Mouse (Mus musculus) frontal cortex, adult (tissue): ENCODE data around the gene AC109138.7.

ENCODE experiments used
- ATAC-seq: cut with Nextera tagmentation; 2 replicates; pipeline ENCODE4 v1.9.2; 2017; ENCODE audit warnings: mild to moderate bottlenecking, moderate library complexity, mixed read lengths; ENCODE audit not compliant: low TSS enrichment

Gene AC109138.7

GRCm38 (mm10) chr19:4217140-4217539 is 3.0 kb downstream of the AC109138.7 start:
- no peak for ATAC-seq

DNA sequence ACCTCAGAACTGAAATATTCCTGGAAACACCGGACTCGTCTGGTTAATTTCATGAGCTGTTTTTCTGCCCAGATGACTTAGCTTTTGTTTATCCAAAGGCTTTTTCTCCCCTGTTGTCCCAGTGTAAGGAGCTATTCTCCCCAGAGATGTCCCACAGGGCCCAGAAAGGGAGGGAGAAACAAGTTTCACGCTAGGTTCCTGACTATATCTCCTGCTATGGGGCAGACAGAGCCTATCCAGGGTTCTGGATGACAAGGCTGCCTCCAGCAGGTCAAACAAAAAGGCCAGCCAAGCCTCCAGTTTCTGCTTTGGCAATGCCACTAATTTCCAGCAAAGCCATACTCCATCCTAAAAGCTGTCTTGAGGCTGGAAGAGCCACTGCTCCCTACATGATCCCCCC is 3.7 kb downstream of the AC109138.7 start:
- ATAC-seq: no peak

DNA sequence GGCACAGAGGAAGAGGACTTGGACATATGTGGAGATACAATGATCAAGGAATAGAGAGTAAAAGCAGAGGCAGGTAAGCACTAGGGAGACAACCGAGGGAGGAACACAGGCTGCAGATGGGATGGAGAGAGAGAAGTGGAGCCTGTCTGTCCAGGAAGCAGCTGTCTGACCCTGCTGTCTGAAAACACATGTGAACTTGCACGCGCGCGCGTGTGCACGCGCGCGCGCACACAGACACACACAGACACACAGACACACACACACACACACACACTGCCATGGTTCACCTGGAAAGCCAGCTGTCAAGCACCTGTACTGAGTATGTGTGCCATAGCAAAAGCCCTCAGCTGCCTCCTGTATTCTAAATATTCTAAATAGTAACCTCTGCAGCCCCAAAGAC is 4.1 kb downstream of the AC109138.7 start:
- ATAC-seq: no peak

DNA sequence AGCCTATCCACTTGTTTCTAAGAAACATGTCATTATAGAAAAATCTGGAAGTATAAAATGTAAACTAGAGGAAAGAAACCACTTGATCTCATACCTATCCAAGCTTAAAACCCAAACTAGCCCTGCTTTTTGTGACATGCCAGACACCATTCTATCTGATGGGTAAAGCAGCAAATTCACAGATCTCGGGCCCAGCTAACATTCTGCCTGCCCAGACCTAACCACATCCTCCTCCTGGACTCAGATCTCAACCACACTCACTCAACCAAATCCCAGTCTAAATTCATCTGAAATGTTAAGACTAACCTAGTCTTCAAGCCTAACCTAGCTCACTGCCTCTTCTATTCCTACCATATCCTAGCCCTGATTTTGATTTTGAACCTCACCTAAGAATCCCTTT is 4.6 kb downstream of the AC109138.7 start:
- no peak for ATAC-seq

GRCm38 (mm10) chr19:4219943-4220342 is 5.8 kb downstream of the AC109138.7 start:
- ATAC-seq: no peak

DNA sequence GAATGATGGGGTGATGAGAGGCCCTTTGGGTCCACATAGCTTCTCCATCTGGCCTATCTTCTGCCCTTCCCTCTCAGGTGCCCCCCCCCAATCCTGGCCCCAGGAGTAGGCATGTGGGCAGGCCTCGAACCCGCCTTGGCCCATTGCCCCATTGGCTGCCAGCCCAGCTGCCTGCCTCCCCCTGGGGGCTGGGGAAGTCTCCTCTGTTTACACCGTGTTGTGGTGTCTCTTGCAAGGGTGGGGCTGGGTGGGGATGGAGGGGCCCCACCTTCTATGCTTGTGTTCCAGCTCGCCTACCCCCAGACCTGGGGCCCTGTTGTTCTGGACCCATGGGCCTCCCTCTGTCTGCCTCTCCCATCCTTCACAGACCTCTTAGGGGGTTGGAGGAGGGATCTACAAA is 6.3 kb downstream of the AC109138.7 start:
- no peak for ATAC-seq

- no peak for ATAC-seq
Observed at GRCm38 (mm10) chr19:4220957-4221743, 7.0 kb downstream of the AC109138.7 start.

GRCm38 (mm10) chr19:4222165-4222564 is 8.0 kb downstream of the AC109138.7 start:
- no peak for ATAC-seq

GRCm38 (mm10) chr19:4226779-4227178 is 12.6 kb downstream of the AC109138.7 start:
- ATAC-seq: no peak

DNA sequence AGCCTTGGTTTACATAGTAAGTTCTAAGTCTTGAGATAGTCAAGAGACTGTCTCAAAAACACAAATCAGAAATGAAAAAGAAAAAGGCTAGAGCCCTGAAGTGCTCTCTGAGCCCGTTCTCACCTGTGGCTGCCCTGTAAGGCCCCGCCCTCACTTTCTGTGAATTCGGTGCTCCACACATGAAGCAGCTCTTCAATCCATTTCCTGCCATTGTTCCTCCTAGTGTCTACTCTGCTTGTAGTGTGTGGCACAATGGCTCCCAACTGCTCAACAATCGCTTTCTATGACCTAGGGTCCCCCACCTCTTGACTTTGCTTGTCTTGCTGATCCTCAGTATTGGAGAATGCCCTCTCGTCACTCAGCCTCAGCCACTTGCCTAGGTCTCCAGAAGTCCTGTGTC is 13.3 kb downstream of the AC109138.7 start:
- no peak for ATAC-seq

DNA sequence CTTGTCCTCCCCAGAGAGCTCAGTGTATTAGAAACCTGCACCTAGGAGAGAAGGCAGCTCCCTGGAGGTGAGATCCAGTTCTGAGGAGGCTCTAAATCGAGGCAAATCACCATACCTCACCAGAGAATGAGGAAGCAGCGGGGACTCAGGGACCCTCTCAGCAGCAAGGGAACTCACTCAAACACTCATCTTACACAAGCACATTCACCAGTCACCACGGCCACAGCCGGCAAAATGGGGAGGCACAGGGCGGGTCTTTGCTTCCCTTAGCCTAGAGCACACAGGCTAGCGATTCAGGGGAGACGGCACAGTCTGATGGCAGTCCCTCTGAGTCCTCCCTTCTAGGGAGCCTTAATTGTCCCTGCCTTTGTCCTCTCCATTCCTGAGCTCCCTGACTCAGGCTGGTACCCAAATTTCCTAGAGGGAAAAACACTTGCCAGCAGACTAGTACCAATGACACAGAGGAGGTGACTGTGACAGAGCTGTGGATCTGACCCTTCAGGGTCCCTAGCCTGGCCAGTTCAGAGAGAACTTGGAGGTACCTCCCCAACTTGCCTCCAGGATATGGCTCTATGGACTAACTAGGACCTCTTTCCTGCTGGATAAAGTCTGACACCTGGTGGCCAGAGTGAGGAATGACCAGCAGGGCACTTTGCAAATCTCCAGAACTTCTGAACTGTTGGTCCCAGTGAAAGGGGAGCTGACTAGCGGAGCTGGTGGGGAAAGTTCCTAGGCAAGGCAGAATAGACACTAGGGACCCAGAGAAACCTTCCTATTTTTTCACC is 13.9 kb downstream of the AC109138.7 start:
- ATAC-seq: 0 out of 2 replicates have a peak, but pooled peaks have one; percentile 35

DNA sequence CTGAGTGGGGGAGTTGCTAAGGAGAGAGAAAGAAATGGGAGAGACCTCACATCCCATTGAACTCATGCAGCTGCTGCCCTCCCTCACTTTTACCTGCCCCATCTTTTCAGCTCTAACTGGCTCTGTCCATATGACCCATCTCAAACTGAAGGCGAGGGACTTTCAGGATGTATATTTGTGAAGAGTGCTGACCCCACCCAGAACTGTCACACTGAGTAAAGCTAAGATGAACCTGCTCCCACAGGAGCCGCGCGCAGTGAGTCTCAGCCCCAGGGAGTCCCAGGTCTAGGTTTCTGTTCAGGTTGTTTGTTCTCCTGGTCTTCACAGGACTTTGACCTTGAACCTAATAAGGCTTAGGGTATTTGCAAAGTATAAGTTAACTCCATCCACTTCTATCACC is 14.7 kb downstream of the AC109138.7 start:
- ATAC-seq: no peak

- no peak for ATAC-seq
Observed at GRCm38 (mm10) chr19:4229451-4230076, 15.4 kb downstream of the AC109138.7 start.

DNA sequence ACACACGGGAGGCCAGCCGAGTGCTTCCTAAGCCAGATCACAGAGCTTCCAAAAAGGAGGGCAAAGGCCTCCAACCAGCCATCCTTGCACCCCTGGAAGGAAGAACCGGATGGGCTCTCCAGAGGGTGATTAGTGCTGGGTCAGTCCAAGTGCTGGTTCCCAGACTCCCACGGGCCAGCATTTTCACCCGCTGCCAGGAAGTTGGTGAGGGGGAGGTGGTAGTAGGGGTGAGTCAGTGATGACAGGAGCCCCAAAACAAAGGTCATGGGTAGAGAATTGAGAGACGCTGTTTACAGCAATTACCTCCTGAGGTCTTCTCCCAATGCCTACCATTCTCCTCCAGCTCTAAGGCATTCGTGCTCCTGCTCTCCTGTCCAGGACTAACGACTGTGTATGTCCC is 16.3 kb downstream of the AC109138.7 start:
- no peak for ATAC-seq

GRCm38 (mm10) chr19:4231253-4232185 is 17.4 kb downstream of the AC109138.7 start, which contains the start of gene Pold4:
TSS of gene Pold4 (plus strand) at chr19:4231899.
- ATAC-seq: peak; percentile 86

GRCm38 (mm10) chr19:4232186-4232572 is 18.0 kb downstream of the AC109138.7 start:
- no peak for ATAC-seq

- no peak for ATAC-seq
Observed at GRCm38 (mm10) chr19:4232651-4233050, 18.5 kb downstream of the AC109138.7 start.

- no peak for ATAC-seq
Observed at GRCm38 (mm10) chr19:4234548-4234947, 20.4 kb downstream of the AC109138.7 start.

- no peak for ATAC-seq
Observed at GRCm38 (mm10) chr19:4240247-4240668, 26.1 kb downstream of the AC109138.7 start.

DNA sequence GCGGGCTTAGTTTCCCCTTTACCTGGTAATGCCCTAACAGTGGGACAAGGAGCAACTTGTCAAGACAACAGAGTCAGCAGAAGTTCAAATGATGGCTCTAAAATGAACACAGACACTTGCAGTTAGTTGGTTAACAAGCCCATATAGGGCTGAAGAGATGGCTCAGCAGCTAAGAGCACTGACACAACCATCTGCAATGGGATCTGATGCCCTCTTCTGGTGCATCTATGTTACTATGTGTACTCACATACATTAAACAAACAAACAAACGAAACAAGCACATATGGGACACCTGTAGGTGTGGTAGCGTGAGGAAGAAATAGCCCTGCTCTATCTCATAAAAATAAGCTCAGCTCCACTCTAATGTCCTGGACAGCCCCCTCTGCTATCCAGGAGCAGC is 28.3 kb downstream of the AC109138.7 start:
- ATAC-seq: no peak

GRCm38 (mm10) chr19:4244775-4245174 is 30.6 kb downstream of the AC109138.7 start:
- ATAC-seq: no peak
